Mouse (Mus musculus): ENCODE results near the gene Zdhhc4.

Zdhhc4 gene

DNA sequence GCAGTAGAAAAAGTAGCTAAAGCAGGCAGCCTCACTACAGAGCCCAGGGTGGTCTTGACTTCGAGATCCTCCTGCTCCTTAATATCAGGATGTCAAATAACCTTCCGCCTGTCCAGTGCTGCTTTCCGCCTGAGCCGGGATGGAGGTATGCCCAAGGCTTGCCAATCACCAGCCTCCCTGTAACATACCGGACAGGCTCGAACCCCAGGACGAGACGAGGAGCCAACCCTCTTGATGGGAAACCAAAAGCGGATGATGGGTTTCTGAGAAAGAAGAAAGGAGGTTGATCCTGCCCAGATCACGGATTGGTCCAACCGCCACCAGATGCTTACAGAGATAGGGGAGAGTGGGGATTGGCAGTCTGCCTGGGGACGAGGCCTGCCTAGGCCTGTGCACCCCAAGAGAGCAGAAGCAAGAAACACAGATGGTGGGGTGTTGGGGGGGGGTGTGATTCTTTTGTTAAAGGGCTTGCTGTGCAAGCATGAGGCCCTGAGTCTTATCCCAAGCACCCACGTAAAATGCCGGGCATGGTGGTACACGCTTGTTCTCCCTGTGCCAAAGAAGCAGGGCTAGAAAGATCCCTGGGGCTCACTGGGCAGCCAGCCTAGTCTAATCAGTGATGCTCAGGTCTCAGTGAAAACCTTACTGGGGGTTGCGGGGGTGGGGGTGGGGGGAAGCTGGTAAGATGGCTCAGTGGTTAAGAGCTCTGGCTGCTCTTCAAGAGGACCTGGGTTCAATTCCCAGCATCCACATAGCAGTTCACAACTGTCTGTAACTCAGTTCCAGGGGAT lies 56.3 kb downstream of the Zdhhc4 start:
- DNase-seq: peak in 1 of 2 experiments; percentile 45

DNA sequence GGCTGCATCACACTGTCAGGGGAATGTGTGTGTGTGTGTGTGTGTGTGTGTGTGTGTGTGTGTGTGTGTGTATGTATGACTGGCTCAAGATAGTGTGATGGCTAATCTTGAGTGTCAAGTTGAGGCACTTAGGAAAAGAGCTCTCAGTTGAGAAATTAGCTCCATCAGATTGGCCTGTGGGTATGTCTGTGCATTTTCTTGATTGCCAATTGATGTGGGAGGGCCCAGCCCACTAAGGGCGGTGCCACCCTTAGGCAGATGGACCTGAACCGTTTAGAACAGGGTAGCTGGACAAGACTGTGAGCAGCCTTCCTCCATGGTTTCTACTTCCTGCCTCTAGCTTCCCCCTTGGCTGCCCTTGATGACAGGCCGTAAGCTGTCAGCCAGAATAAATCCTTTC lies 56.9 kb downstream of the Zdhhc4 start:
- no peak for DNase-seq

DNA sequence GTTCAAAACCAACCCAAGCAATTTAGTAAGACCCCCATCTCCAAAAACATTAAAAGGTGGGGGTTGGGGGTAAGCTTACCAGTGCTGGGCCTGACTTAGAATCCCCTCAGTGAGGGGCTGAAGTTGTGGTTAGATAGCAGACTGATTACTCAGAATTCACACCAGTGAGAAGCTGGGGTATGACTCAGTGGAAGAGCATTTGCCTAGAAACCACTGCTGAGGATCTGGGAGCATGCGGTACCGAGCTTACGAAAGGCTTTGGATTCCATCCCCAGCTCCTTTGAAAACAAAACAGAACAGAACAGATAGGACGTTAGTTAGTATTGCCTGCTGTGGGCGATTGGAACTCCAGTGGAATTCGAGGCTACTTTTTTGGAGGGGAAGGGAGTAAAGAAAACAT lies 57.4 kb downstream of the Zdhhc4 start:
- no peak for DNase-seq

DNA sequence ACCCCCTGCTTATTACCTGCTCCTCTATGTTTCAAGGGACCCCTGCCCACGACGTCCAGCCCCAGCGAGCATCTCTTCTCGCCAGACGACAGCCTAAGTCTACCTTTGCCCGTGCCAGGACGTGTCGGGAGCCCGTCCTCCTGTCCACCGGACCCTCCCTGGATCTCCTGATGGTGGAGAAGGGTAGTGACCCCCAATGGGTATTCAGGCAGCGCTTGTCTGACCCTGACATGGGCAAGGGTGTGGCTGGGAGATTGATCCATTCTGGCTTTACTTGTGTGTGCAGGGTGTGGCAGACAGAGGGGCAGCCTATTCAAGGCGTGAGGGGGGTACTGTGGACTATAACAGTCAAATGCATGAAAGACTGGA lies 58.9 kb downstream of the Zdhhc4 start:
- DNase-seq: no peak

DNA sequence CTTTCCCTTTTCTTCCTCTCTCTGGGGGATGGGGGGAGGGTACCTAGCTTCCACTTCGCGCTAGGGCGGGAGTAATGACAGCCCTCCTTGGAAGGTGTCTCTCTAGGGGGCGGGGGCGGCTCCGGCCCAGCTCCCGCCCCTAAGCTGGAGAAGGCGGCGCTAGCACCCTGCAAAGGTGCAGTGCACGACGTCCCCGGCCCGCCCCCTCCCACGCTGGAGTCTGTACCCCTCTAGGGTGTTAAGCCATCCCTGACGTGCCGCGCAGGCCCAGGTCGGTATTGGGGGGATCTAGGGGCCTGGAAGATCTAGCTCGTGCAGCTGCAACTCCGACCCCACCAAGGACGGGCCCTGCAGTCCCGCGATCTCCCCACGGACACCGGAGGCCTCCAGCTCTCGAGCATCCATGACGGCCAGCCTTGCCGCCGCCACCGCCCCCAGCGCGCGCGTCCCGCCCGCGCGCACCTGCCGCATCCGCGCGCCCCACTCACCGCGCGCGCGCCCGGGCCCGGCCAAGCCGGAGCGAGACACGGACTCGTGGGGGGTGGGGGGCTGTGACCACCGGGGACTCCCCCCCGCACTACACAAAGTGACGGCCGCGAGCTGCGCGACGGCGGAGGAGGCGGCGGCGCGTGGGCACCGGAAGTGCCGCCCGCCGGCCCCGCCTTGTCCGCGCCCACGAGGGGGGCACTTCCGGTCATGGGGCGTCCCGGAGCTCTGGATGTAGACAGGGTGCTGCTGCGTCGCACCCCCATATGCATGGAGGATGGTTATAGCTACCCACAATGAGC lies 59.5 kb downstream of the Zdhhc4 start, which contains the start of gene Zfp316:
TSS of gene Zfp316 (minus strand) at position 660 of the 788 bp plus-strand sequence.
- DNase-seq: peak; percentile 85 to 91

DNA sequence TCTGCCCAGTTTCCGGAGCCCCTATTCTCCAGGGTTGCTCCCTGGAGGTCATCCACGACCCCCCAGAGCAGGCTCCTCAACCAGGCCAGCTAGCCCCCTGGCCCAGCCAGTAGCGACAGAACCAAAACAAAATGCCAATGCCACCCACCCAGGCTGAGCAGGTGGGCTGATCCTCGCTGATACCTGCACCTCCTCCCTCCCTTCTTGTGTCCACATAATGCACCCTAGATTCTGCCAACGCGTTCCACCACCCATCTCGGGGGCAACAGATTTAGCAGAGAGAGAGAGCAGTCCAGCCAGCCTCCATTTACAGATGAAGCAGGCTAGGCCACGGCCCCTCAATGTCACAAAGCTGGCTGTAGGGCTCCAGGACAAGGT lies 60.1 kb downstream of the Zdhhc4 start:
- peak in 1 of 2 experiments; percentile 19 for DNase-seq

DNA sequence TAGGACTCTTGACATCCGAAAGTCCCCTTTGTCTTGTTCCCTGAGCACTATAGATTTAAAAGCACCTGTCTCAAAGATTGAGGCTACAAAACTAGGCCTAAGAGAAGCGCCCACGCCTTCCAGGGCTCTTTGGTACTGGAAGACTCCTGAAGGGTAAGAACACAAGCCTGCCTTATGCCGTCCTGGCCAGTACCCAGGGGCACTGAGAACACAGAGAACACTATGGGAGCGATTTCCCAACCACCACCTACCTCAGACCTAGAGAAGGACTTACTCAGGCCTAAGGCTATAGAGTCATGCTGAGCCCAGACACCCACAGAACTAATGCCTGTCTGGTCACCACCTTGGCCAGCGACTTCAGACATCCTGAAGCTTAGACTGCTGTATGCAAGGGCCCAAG lies 62.3 kb downstream of the Zdhhc4 start:
- DNase-seq: peak in 1 of 2 experiments; percentile 34

All from cerebellum, postnatal 25 days (tissue).